Mouse (Mus musculus) spleen, adult 2 months (tissue): ENCODE measurements around the gene Stx2.
"Not testable (repeated sequence)": the region's sequence is repeated elsewhere in the genome, so short reads cannot be mapped to it uniquely, and the experiment has no call there.

Experiments
- CTCF ChIP-seq: fragments of 200-500 bp; IDR thresholded peaks from 2 replicates; pipeline ENCODE4 v1.5.1; 2011; ENCODE audit warnings: mild to moderate bottlenecking, inconsistent platforms; ENCODE audit not compliant: insufficient read depth, insufficient read length, insufficient replicate concordance; ENCODE audit errors: extremely low read depth
- POLR2A ChIP-seq: fragments of 200-500 bp; IDR thresholded peaks from 2 replicates; pipeline ENCODE4 v1.6.1; 2011; ENCODE audit warnings: low read depth, low read length, inconsistent platforms

DNA sequence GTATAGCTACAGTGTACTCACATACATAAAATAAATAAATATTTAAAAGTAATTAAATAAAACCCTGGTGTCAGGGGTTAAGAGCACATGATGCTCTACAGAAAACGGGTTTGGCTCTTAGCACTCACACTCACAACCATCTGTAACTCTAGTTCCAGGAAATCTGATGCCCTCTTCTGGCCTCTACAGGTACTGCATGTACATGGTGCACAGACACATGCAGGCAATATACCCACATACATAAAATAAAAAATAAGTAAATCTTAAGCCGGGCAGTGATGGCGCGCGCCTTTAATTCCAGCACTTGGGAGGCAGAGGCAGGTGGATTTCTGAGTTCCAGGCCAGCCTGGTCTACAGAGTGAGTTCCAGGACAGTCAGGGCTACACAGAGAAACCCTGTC, 54.0 kb downstream of the Stx2 start:
- not testable (repeated sequence) for TF ChIP-seq CTCF, POLR2A
